Mouse (Mus musculus): ENCODE measurements around the gene Vps26a. TPM values are rescaled to one million over a fixed set of nuclear protein-coding genes. Genes with fewer than 3 reads are reported as not detected.

Vps26a gene
- polyA plus RNA-seq, 1 experiment from 2014 or later, result 105 TPM

DNA sequence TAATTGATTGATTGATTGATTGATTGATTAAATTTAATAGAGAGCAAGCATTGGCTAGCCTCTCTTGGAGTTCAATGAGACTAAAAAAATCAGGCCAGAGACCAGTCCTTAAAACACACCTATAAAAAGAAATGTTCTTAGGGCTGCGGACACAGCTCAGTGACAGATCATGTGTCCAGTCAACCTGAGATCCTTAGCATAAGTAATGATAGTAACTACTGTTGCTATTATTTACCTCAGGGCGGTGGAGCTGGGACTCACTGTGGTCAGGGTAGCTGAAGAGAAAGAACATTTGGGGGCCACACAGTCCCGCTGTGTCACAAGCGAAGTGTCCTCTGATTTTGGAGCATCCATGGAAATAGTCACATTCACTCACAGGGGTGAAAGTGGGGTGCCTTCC, 26.2 kb upstream of the Vps26a start:
- no peak overlapping the region for H3K4me3 ChIP-seq (ENCODE audit: low read depth, low read length)
- DNase-seq (ENCODE audit: low spot score), result no peak
- H3K9me3 ChIP-seq (ENCODE audit: control insufficient read depth, low read length), result no peaks in the 10 kb centered on the region
- H3K27ac ChIP-seq (ENCODE audit: low read depth, low read length), result no peak overlapping the region
- H3K36me3 ChIP-seq (ENCODE audit: control insufficient read depth, insufficient read depth, low read length), result no peaks in the 10 kb centered on the region
- no peaks in the 10 kb centered on the region for H3K27me3 ChIP-seq (ENCODE audit: control insufficient read depth, insufficient read depth, low read length)
- WGBS, result 94% methylated on average over 4 of the region's 4 CpGs
- H3K4me1 ChIP-seq (ENCODE audit: control insufficient read depth, insufficient read depth, low read length), result no peaks in the 10 kb centered on the region
- H3K9ac ChIP-seq (ENCODE audit: low read length), result no peak overlapping the region
- H3K4me2 ChIP-seq (ENCODE audit: low read depth), result no peak overlapping the region
- no peak for ATAC-seq (ENCODE audit: insufficient read depth, low FRiP score, low TSS enrichment)

- Histone ChIP-seq H3K4me3 (ENCODE audit: low read depth, low read length) (no peak overlapping the region), H3K27me3 (ENCODE audit: control insufficient read depth, insufficient read depth, low read length) (no peaks in the 10 kb centered on the region), H3K9me3 (ENCODE audit: control insufficient read depth, low read length) (no peaks in the 10 kb centered on the region), H3K27ac (ENCODE audit: low read depth, low read length) (no peak overlapping the region), H3K9ac (ENCODE audit: low read length) (no peak overlapping the region), H3K4me2 (ENCODE audit: low read depth) (no peak overlapping the region), H3K4me1 (ENCODE audit: control insufficient read depth, insufficient read depth, low read length) (no peaks in the 10 kb centered on the region), H3K36me3 (ENCODE audit: control insufficient read depth, insufficient read depth, low read length) (no peaks in the 10 kb centered on the region)
- 82% methylated on average over 6 of the region's 6 CpGs for WGBS
- DNase-seq (ENCODE audit: low spot score) (no peak), ATAC-seq (ENCODE audit: insufficient read depth, low FRiP score, low TSS enrichment) (no peak)
Observed at GRCm38 (mm10) chr10:62511528-62511927, 24.9 kb upstream of the Vps26a start.

DNA sequence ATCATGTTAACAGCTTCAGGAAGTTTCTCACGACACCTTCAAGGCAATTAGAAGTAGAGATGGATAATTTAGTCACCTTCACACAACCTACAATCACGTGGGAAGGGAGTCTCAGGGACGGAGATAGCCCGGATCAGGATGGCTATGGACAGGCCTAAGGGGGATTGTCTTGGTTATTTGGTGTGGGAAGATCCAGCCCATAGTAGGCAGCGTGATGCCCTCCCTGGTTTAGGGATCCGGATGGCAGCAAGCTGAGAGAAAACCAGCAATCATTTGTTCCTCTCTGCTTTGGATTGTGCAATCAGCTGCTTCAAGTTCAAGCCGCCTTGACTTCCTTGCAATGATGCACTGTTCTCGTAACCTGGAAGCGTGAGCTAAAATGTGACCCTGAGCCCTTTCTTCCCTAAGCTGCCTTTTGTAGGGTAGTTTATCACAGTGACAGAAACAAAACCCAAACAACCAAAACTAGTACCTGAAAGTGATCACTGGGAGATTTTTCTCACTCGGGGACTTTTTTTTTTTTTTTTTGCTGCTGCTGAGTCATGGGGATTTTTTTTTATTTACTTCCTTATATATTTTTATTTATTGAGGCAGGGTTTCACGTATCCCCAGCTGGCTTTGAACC, 22.5 kb upstream of the Vps26a start:
- WGBS, result 70% methylated on average over 11 of the region's 11 CpGs
- Histone ChIP-seq H3K4me2 (ENCODE audit: low read depth) (no peak overlapping the region), H3K27ac (ENCODE audit: low read depth, low read length) (no peak overlapping the region), H3K27me3 (ENCODE audit: control insufficient read depth, insufficient read depth, low read length) (no peaks in the 10 kb centered on the region), H3K36me3 (ENCODE audit: control insufficient read depth, insufficient read depth, low read length) (no peaks in the 10 kb centered on the region), H3K9me3 (ENCODE audit: control insufficient read depth, low read length) (no peaks in the 10 kb centered on the region), H3K9ac (ENCODE audit: low read length) (no peak overlapping the region), H3K4me3 (ENCODE audit: low read depth, low read length) (no peak overlapping the region), H3K4me1 (ENCODE audit: control insufficient read depth, insufficient read depth, low read length) (no peaks in the 10 kb centered on the region)
- ATAC-seq (ENCODE audit: insufficient read depth, low FRiP score, low TSS enrichment) (no peak), DNase-seq (ENCODE audit: low spot score) (no peak)

DNA sequence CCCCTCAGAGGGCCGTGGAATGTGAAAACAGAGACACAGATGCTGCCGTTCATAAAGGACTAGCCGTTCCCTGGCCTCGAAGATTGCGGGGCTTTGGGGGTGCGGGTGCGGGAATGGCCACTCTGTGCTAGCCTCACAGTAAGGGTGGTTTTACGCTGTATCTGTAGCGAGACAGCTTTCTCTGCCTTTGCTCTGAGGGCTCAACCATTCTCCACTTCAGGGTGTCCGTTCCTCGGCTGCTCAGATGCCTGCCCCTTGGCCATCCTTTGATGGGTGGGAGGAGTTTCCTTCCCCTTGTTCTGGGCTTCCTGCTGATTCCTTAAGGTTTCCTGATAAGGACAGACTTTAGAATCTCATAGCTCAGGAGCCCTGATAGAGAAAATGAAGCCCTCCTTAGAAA, 21.9 kb upstream of the Vps26a start:
- WGBS, result 5% methylated on average over 11 of the region's 11 CpGs
- Histone ChIP-seq H3K36me3 (ENCODE audit: control insufficient read depth, insufficient read depth, low read length) (no peaks in the 10 kb centered on the region), H3K4me3 (ENCODE audit: low read depth, low read length) (no peak overlapping the region), H3K4me2 (ENCODE audit: low read depth) (peak overlapping the region; percentile 38), H3K4me1 (ENCODE audit: control insufficient read depth, insufficient read depth, low read length) (no peaks in the 10 kb centered on the region), H3K27ac (ENCODE audit: low read depth, low read length) (no peak overlapping the region), H3K27me3 (ENCODE audit: control insufficient read depth, insufficient read depth, low read length) (no peaks in the 10 kb centered on the region), H3K9me3 (ENCODE audit: control insufficient read depth, low read length) (no peaks in the 10 kb centered on the region), H3K9ac (ENCODE audit: low read length) (no peak overlapping the region)
- ATAC-seq (ENCODE audit: insufficient read depth, low FRiP score, low TSS enrichment) (no peak), DNase-seq (ENCODE audit: low spot score) (no peak)

- Histone ChIP-seq H3K9me3 (ENCODE audit: control insufficient read depth, low read length) (no peaks in the 10 kb centered on the region), H3K27ac (ENCODE audit: low read depth, low read length) (no peak overlapping the region), H3K9ac (ENCODE audit: low read length) (no peak overlapping the region), H3K27me3 (ENCODE audit: control insufficient read depth, insufficient read depth, low read length) (no peaks in the 10 kb centered on the region), H3K4me1 (ENCODE audit: control insufficient read depth, insufficient read depth, low read length) (no peaks in the 10 kb centered on the region), H3K4me3 (ENCODE audit: low read depth, low read length) (no peak overlapping the region), H3K36me3 (ENCODE audit: control insufficient read depth, insufficient read depth, low read length) (no peaks in the 10 kb centered on the region), H3K4me2 (ENCODE audit: low read depth) (peak overlapping the region; percentile 38)
- WGBS, result 18% methylated on average over 18 of the region's 18 CpGs
- DNase-seq (ENCODE audit: low spot score) (no peak), ATAC-seq (ENCODE audit: insufficient read depth, low FRiP score, low TSS enrichment) (no peak)
Observed at GRCm38 (mm10) chr10:62507591-62508308, 21.1 kb upstream of the Vps26a start.

GRCm38 (mm10) chr10:62507071-62507470, 20.5 kb upstream of the Vps26a start:
- no peak overlapping the region for H3K4me2 ChIP-seq (ENCODE audit: low read depth)
- no peak overlapping the region for H3K27ac ChIP-seq (ENCODE audit: low read depth, low read length)
- no peak overlapping the region for H3K4me3 ChIP-seq (ENCODE audit: low read depth, low read length)
- no peak overlapping the region for H3K9ac ChIP-seq (ENCODE audit: low read length)
- no peak for DNase-seq (ENCODE audit: low spot score)
- H3K9me3 ChIP-seq (ENCODE audit: control insufficient read depth, low read length), result no peaks in the 10 kb centered on the region
- H3K36me3 ChIP-seq (ENCODE audit: control insufficient read depth, insufficient read depth, low read length), result no peaks in the 10 kb centered on the region
- WGBS, result 95% methylated on average over 4 of the region's 4 CpGs
- H3K27me3 ChIP-seq (ENCODE audit: control insufficient read depth, insufficient read depth, low read length), result no peaks in the 10 kb centered on the region
- no peaks in the 10 kb centered on the region for H3K4me1 ChIP-seq (ENCODE audit: control insufficient read depth, insufficient read depth, low read length)
- no peak for ATAC-seq (ENCODE audit: insufficient read depth, low FRiP score, low TSS enrichment)

GRCm38 (mm10) chr10:62506019-62506556, 19.5 kb upstream of the Vps26a start:
- WGBS, result 86% methylated on average over 17 of the region's 17 CpGs
- H3K36me3 ChIP-seq (ENCODE audit: control insufficient read depth, insufficient read depth, low read length), result no peaks in the 10 kb centered on the region
- no peaks in the 10 kb centered on the region for H3K4me1 ChIP-seq (ENCODE audit: control insufficient read depth, insufficient read depth, low read length)
- H3K4me3 ChIP-seq (ENCODE audit: low read depth, low read length), result no peak overlapping the region
- ATAC-seq (ENCODE audit: insufficient read depth, low FRiP score, low TSS enrichment) (no peak), DNase-seq (ENCODE audit: low spot score) (no peak)
- H3K9me3 ChIP-seq (ENCODE audit: control insufficient read depth, low read length), result no peaks in the 10 kb centered on the region
- no peaks in the 10 kb centered on the region for H3K27me3 ChIP-seq (ENCODE audit: control insufficient read depth, insufficient read depth, low read length)
- H3K4me2 ChIP-seq (ENCODE audit: low read depth), result no peak overlapping the region
- no peak overlapping the region for H3K9ac ChIP-seq (ENCODE audit: low read length)
- no peak overlapping the region for H3K27ac ChIP-seq (ENCODE audit: low read depth, low read length)

GRCm38 (mm10) chr10:62505224-62505983, 18.8 kb upstream of the Vps26a start:
- no peaks in the 10 kb centered on the region for H3K9me3 ChIP-seq (ENCODE audit: control insufficient read depth, low read length)
- H3K27ac ChIP-seq (ENCODE audit: low read depth, low read length), result no peak overlapping the region
- DNase-seq (ENCODE audit: low spot score), result no peak
- no peak overlapping the region for H3K4me3 ChIP-seq (ENCODE audit: low read depth, low read length)
- no peaks in the 10 kb centered on the region for H3K27me3 ChIP-seq (ENCODE audit: control insufficient read depth, insufficient read depth, low read length)
- no peak for ATAC-seq (ENCODE audit: insufficient read depth, low FRiP score, low TSS enrichment)
- WGBS, result 86% methylated on average over 9 of the region's 9 CpGs
- H3K9ac ChIP-seq (ENCODE audit: low read length), result no peak overlapping the region
- H3K4me1 ChIP-seq (ENCODE audit: control insufficient read depth, insufficient read depth, low read length), result no peaks in the 10 kb centered on the region
- no peak overlapping the region for H3K4me2 ChIP-seq (ENCODE audit: low read depth)
- H3K36me3 ChIP-seq (ENCODE audit: control insufficient read depth, insufficient read depth, low read length), result no peaks in the 10 kb centered on the region
